Mouse (Mus musculus): ENCODE results near the gene Tubb4b.

DNA sequence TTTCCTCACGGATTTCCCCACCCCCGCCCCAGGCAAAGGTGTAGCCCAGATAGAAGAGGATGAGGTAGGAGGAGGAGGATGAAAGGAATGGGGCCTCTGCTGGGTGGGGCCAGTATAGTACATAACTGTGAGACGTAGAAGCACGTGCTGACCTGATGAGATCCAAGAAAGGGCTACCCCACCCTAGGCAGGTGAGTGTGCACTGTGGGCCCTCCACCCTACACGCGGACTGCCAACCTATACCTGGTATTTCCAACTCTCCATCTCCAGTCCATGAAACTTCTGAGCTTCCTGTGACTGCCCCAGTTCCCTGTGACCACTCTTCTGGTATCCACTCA lies 16.9 kb upstream of the Tubb4b start:
- TF ChIP-seq POLR2AphosphoS2 (IDR thresholded peaks at IDR 0.05; ENCODE audit: insufficient read length, low read depth) (no peak), E2F4 (IDR thresholded peaks at IDR 0.05; ENCODE audit: insufficient read depth) (no peak), MAX (IDR thresholded peaks at IDR 0.05; ENCODE audit: low read depth) (no peak), POLR2A (IDR thresholded peaks at IDR 0.05; ENCODE audit: insufficient read length, low read depth) (no peak), TCF12 (IDR thresholded peaks at IDR 0.05; ENCODE audit: insufficient read depth, poor library complexity, severe bottlenecking) (no peak), USF1 (IDR thresholded peaks at IDR 0.05; ENCODE audit: low read depth) (no peak)

Measured in myocyte (in vitro differentiated cells).